In genomic region chr11:3560202-3560601, GRCm38 (mm10) we compare ENCODE assay signal across 13 mouse cellular contexts. TPM values are rescaled to one million over a fixed set of nuclear protein-coding genes. Genes with fewer than 3 reads are reported as not detected.
DNase-seq lines count a peak whose midpoint lies in the region; ATAC-seq and TF ChIP-seq lines count a peak whose summit lies in the region.
"Had no signal": no experiment of that assay in that cellular context is flagged by ENCODE, and none has a peak within 500 bp of the region (broad histone marks: within the 10 kb centered on the region; RNA-seq: fewer than 3 reads in every experiment).

No protein-coding gene starts in this region.

- TF ChIP-seq CTCF in gastrocnemius, adult 2 months (IDR thresholded peaks at IDR 0.05): no peak
- TF ChIP-seq CTCF in bone marrow macrophage, adult 2 months (IDR thresholded peaks at IDR 0.05; ENCODE audit: low read depth, low read length): no peak

- 0 out of 2 replicates have a peak overlapping the region, but pooled peaks have one; percentile 16 for H3K27ac ChIP-seq in gastrocnemius, adult 2 months
- peak overlapping the region; percentile 29; the same call in 1 of the 2 replicates for H3K27ac ChIP-seq in bone marrow macrophage, adult 2 months (ENCODE audit: insufficient read depth, low read depth, low read length)

- ATAC-seq in erythroid progenitor cell, adult 5-6 weeks (replicated peaks; ENCODE audit: low FRiP score, poor library complexity, severe bottlenecking): no peak
- ATAC-seq: CD4-positive, CD25-positive, alpha-beta regulatory T cell, adult 4 months; forebrain, embryonic 14.5 days; intestine, embryonic 16.5 days had no signal

- intact Hi-C loops in gastrocnemius, adult 2 months (cut with DNase I): no loop called here

- no peak for DNase-seq in gastrocnemius, adult 2 months
- DNase-seq in gastrocnemius, postnatal 4 days (ENCODE audit: low spot score in 2 of 2): no peak
- peak; percentile 29 to 62 for DNase-seq in kidney, postnatal 36 days
- DNase-seq in kidney, postnatal 10 days: no peak
- peak; percentile 55 to 59 for DNase-seq in lung, postnatal 4 days
- DNase-seq in gastrocnemius, postnatal 25 days: no peak
- DNase-seq: cerebellum, adult 11-12 months; thymus, postnatal 14 days had no signal

- peaks cover 16% of the 10 kb centered on the region for H3K4me1 ChIP-seq in bone marrow macrophage, adult 2 months (ENCODE audit: control insufficient read depth, insufficient read depth, low read length)

- no peak for TF ChIP-seq POLR2A in bone marrow macrophage, adult 2 months (IDR thresholded peaks at IDR 0.05; ENCODE audit: borderline replicate concordance, low read depth, low read length)

- H3K4me3 ChIP-seq in gastrocnemius, adult 2 months: no peak overlapping the region
- no peak overlapping the region for H3K4me3 ChIP-seq in bone marrow macrophage, adult 2 months (ENCODE audit: insufficient read depth, low read length)

RNA-seq across cellular contexts. Expression of gene Smtn, which starts 19.8 kb away (rescaled TPM):
- total RNA-seq in gastrocnemius, adult 2 months (2021): 100 to 1,000 TPM in 1 of 2 experiments, 10 to 100 TPM in 1; 70.3 to 119 TPM
- 100 to 1,000 TPM; 283 to 313 TPM for total RNA-seq in gastrocnemius, postnatal 4 days (2021)
- 5.8 and 7.5 TPM in 2 replicates for polyA plus RNA-seq in bone marrow macrophage, adult 2 months (2012; ENCODE audit: insufficient read depth, insufficient read length, missing spikeins)
- total RNA-seq in erythroid progenitor cell, adult 5-6 weeks (2015; ENCODE audit: low replicate concordance): 6.1 TPM in 1 of 2 replicates, not detected in the other
- total RNA-seq in erythroid progenitor cell, adult 5-6 weeks (2017; ENCODE audit: low replicate concordance): 0.39 and 2.9 TPM in 2 replicates
- 10 to 100 TPM; 80.8 to 97.3 TPM for total RNA-seq in gastrocnemius, postnatal 25 days (2021)

RNA-seq across cellular contexts. Expression of gene Selenom, which starts 45.7 kb away (rescaled TPM):
- total RNA-seq in gastrocnemius, adult 2 months (2021): 10 to 100 TPM; 11.6 to 17.5 TPM
- total RNA-seq in gastrocnemius, postnatal 4 days (2021): 10 to 100 TPM; 85.5 to 88.7 TPM
- polyA plus RNA-seq in bone marrow macrophage, adult 2 months (2012; ENCODE audit: insufficient read depth, insufficient read length, missing spikeins): 24.5 and 31.8 TPM in 2 replicates
- 1.8 TPM in 1 of 2 replicates, not detected in the other for total RNA-seq in erythroid progenitor cell, adult 5-6 weeks (2015; ENCODE audit: low replicate concordance)
- total RNA-seq in erythroid progenitor cell, adult 5-6 weeks (2017; ENCODE audit: low replicate concordance): 3.3 TPM in 1 of 2 replicates, not detected in the other
- total RNA-seq in gastrocnemius, postnatal 25 days (2021): 10 to 100 TPM; 15.1 to 19.6 TPM

RNA-seq across cellular contexts. Expression of gene Inpp5j, which starts 55.6 kb away (rescaled TPM):
- 1 to 10 TPM; 2.3 to 5.7 TPM for total RNA-seq in gastrocnemius, adult 2 months (2021)
- total RNA-seq in gastrocnemius, postnatal 4 days (2021): 1 to 10 TPM in 1 of 2 experiments, under 1 TPM in 1; 0.65 to 1.5 TPM
- 1.1 and 1.2 TPM in 2 replicates for polyA plus RNA-seq in bone marrow macrophage, adult 2 months (2012; ENCODE audit: insufficient read depth, insufficient read length, missing spikeins)
- 1.3 TPM in 1 of 2 replicates, not detected in the other for total RNA-seq in erythroid progenitor cell, adult 5-6 weeks (2015; ENCODE audit: low replicate concordance)
- total RNA-seq in erythroid progenitor cell, adult 5-6 weeks (2017; ENCODE audit: low replicate concordance): not detected in 2 replicates
- 1 to 10 TPM; 5.6 TPM for total RNA-seq in gastrocnemius, postnatal 25 days (2021)

Comparison
In these comparisons a context has a peak if more than half of its experiments do, and no peak if none do; other contexts are left out.
1. DNase-seq: peak in kidney, postnatal 36 days (2 of 2) and lung, postnatal 4 days (2 of 2); none in gastrocnemius, adult 2 months (single experiment), gastrocnemius, postnatal 4 days (0 of 2), kidney, postnatal 10 days (single experiment) and gastrocnemius, postnatal 25 days (single experiment).
2. RNA of gene Selenom, which starts 45.7 kb away (total RNA-seq): 85.5 to 88.7 TPM in gastrocnemius, postnatal 4 days; 15.1 to 19.6 TPM in gastrocnemius, postnatal 25 days, 11.6 to 17.5 TPM in gastrocnemius, adult 2 months and 1.8 to 3.3 TPM in erythroid progenitor cell, adult 5-6 weeks; every median in the first group is over 4 times any median in the second.
3. RNA of gene Smtn, which starts 19.8 kb away (total RNA-seq): 283 to 313 TPM in gastrocnemius, postnatal 4 days, 70.3 to 119 TPM in gastrocnemius, adult 2 months and 80.8 to 97.3 TPM in gastrocnemius, postnatal 25 days; 0.39 to 6.1 TPM in erythroid progenitor cell, adult 5-6 weeks; every median in the first group is over 4 times any median in the second.